Mouse (Mus musculus): ENCODE measurements around the gene Inpp4b.
"Not testable (repeated sequence)": the region's sequence is repeated elsewhere in the genome, so short reads cannot be mapped to it uniquely, and the experiment has no call there.

Inpp4b gene

GRCm38 (mm10) chr8:81780166-81780565 is 437.8 kb downstream of the Inpp4b start:
- no peak for DNase-seq (ENCODE audit: low read depth)

GRCm38 (mm10) chr8:81780921-81781675 is 438.7 kb downstream of the Inpp4b start:
- no peak for DNase-seq (ENCODE audit: low read depth)

- no peak for DNase-seq (ENCODE audit: low read depth)
Measured at GRCm38 (mm10) chr8:81782781-81783180, 440.4 kb downstream of the Inpp4b start.

- no peak for DNase-seq (ENCODE audit: low read depth)
Measured at GRCm38 (mm10) chr8:81784775-81785174, 442.4 kb downstream of the Inpp4b start.

- DNase-seq (ENCODE audit: low read depth), result no peak
Measured at GRCm38 (mm10) chr8:81788498-81788897, 446.1 kb downstream of the Inpp4b start.

- DNase-seq (ENCODE audit: low read depth), result no peak
Measured at GRCm38 (mm10) chr8:81792649-81793048, 450.3 kb downstream of the Inpp4b start.

GRCm38 (mm10) chr8:81798501-81798900 is 456.1 kb downstream of the Inpp4b start:
- no peak for DNase-seq (ENCODE audit: low read depth)

- no peak for DNase-seq (ENCODE audit: low read depth)
Measured at GRCm38 (mm10) chr8:81800792-81801191, 458.4 kb downstream of the Inpp4b start.

- DNase-seq (ENCODE audit: low read depth), result peak; percentile 59
Measured at GRCm38 (mm10) chr8:81806797-81807196, 464.4 kb downstream of the Inpp4b start.

- no peak for DNase-seq (ENCODE audit: low read depth)
Measured at GRCm38 (mm10) chr8:81807578-81807977, 465.2 kb downstream of the Inpp4b start.

- DNase-seq (ENCODE audit: low read depth), result no peak
Measured at GRCm38 (mm10) chr8:81808406-81808805, 466.1 kb downstream of the Inpp4b start.

- DNase-seq (ENCODE audit: low read depth), result not testable (repeated sequence)
Measured at GRCm38 (mm10) chr8:81809414-81809813, 467.1 kb downstream of the Inpp4b start.

- no peak for DNase-seq (ENCODE audit: low read depth)
Measured at GRCm38 (mm10) chr8:81812051-81812751, 469.8 kb downstream of the Inpp4b start.

GRCm38 (mm10) chr8:81814742-81815141 is 472.4 kb downstream of the Inpp4b start:
- DNase-seq (ENCODE audit: low read depth), result no peak

- DNase-seq (ENCODE audit: low read depth), result no peak
Measured at GRCm38 (mm10) chr8:81815551-81815950, 473.2 kb downstream of the Inpp4b start.

- no peak for DNase-seq (ENCODE audit: low read depth)
Measured at GRCm38 (mm10) chr8:81823121-81823520, 480.8 kb downstream of the Inpp4b start.

GRCm38 (mm10) chr8:81824975-81825374 is 482.6 kb downstream of the Inpp4b start:
- no peak for DNase-seq (ENCODE audit: low read depth)

- DNase-seq (ENCODE audit: low read depth), result no peak
Measured at GRCm38 (mm10) chr8:81826406-81826805, 484.1 kb downstream of the Inpp4b start.

- DNase-seq (ENCODE audit: low read depth), result no peak
Measured at GRCm38 (mm10) chr8:81827306-81827913, 485.1 kb downstream of the Inpp4b start.

GRCm38 (mm10) chr8:81831430-81831829 is 489.1 kb downstream of the Inpp4b start:
- DNase-seq (ENCODE audit: low read depth), result no peak

- DNase-seq (ENCODE audit: low read depth), result no peak
Measured at GRCm38 (mm10) chr8:81833852-81834251, 491.5 kb downstream of the Inpp4b start.

- DNase-seq (ENCODE audit: low read depth), result no peak
Measured at GRCm38 (mm10) chr8:81840512-81840911, 498.2 kb downstream of the Inpp4b start.

Measured in c-Kit-positive CD71-positive TER-119-negative erythroid progenitor cells, embryonic 14.5 days (primary cell).